Comparison of ENCODE assay signal across 10 mouse cellular contexts in the genomic region with DNA sequence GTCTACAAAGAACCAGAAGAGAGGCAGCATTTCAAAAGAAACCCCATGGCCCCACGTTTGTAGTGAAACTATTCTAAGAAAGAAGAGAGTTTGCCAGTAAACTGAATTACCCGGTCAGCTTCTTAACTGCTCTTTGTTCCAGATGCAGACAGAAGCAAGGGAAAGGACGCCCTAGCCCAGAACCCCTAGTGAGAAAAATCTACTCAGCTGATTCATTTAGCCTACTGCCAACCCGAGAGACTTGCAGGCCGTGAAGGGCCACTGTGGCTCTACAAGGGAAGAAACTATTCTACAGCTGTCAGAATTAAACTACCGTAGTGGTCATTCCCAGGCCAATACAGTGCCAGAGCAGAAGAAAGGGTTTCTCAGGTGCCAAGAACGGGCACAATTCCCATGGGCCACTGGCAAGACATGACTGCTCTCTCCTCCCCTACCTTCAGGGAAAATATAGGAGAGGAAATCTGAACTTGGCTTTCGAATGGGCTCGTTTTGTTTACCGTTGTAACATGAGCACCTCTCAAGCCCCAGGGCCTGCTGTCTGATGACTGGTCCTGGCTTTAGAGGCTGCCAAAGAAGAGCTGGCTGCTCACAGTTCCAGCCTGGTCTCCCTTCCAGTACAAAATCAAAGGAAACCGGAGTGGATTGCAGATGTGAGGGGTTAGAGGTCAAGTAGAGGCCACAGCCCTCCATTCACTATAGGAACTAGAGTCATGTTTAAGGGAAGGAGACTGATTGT.
DNase-seq lines count a peak whose midpoint lies in the region; ATAC-seq lines count a peak whose summit lies in the region.
"Had no signal": no experiment of that assay in that cellular context is flagged by ENCODE, and none has a peak within 500 bp of the region (broad histone marks: within the 10 kb centered on the region; RNA-seq: fewer than 3 reads in every experiment).

No protein-coding gene starts in this region.

- H3K9me3 ChIP-seq in forebrain, embryonic 11.5 days (ENCODE audit: control insufficient read depth, low read length), result no peaks in the 10 kb centered on the region
- no peaks in the 10 kb centered on the region for H3K9me3 ChIP-seq in forebrain, embryonic 16.5 days (ENCODE audit: control insufficient read depth, low read length)
- no peaks in the 10 kb centered on the region for H3K9me3 ChIP-seq in embryonic facial prominence, embryonic 13.5 days
- no peaks in the 10 kb centered on the region for H3K9me3 ChIP-seq in limb, embryonic 15.5 days
- no peaks in the 10 kb centered on the region for H3K9me3 ChIP-seq in intestine, embryonic 16.5 days (ENCODE audit: control insufficient read depth, low read length)
- H3K9me3 ChIP-seq: intestine, embryonic 15.5 days had no signal

- no peak overlapping the region for H3K4me2 ChIP-seq in forebrain, embryonic 11.5 days (ENCODE audit: low read depth, low read length, severe bottlenecking)
- no peak overlapping the region for H3K4me2 ChIP-seq in forebrain, embryonic 16.5 days (ENCODE audit: low read length)
- no peak overlapping the region for H3K4me2 ChIP-seq in embryonic facial prominence, embryonic 13.5 days
- H3K4me2 ChIP-seq in limb, embryonic 15.5 days, result no peak overlapping the region
- no peak overlapping the region for H3K4me2 ChIP-seq in intestine, embryonic 16.5 days (ENCODE audit: low read depth, low read length)
- H3K4me2 ChIP-seq: intestine, embryonic 15.5 days had no signal

- H3K36me3 ChIP-seq in forebrain, embryonic 11.5 days (ENCODE audit: control insufficient read depth, insufficient read depth, low read length), result no peaks in the 10 kb centered on the region
- H3K36me3 ChIP-seq in forebrain, embryonic 16.5 days (ENCODE audit: control insufficient read depth, insufficient read depth), result no peaks in the 10 kb centered on the region
- H3K36me3 ChIP-seq in embryonic facial prominence, embryonic 13.5 days, result no peaks in the 10 kb centered on the region
- H3K36me3 ChIP-seq in limb, embryonic 15.5 days, result no peaks in the 10 kb centered on the region
- H3K36me3 ChIP-seq in intestine, embryonic 16.5 days (ENCODE audit: control insufficient read depth, insufficient read depth, low read length), result no peaks in the 10 kb centered on the region
- H3K36me3 ChIP-seq: intestine, embryonic 15.5 days had no signal

- no peaks in the 10 kb centered on the region for H3K27me3 ChIP-seq in forebrain, embryonic 11.5 days (ENCODE audit: control insufficient read depth, insufficient read depth, low read length)
- H3K27me3 ChIP-seq in forebrain, embryonic 16.5 days (replicated peaks; ENCODE audit: control insufficient read depth, insufficient read depth, low read length), result no peaks in the 10 kb centered on the region
- no peaks in the 10 kb centered on the region for H3K27me3 ChIP-seq in embryonic facial prominence, embryonic 13.5 days
- H3K27me3 ChIP-seq in limb, embryonic 15.5 days, result no peaks in the 10 kb centered on the region
- H3K27me3 ChIP-seq in intestine, embryonic 16.5 days (replicated peaks; ENCODE audit: control insufficient read depth, insufficient read depth, low read length), result no peaks in the 10 kb centered on the region
- H3K27me3 ChIP-seq: intestine, embryonic 15.5 days had no signal

- no peak for ATAC-seq in forebrain, embryonic 11.5 days (replicated peaks; ENCODE audit: low FRiP score)
- no peak for ATAC-seq in forebrain, embryonic 16.5 days
- peak; percentile 67; the same call in 1 of the 2 replicates for ATAC-seq in embryonic facial prominence, embryonic 13.5 days (ENCODE audit: insufficient number of reproducible peaks, insufficient read depth, low FRiP score, low TSS enrichment, low read depth)
- no peak for ATAC-seq in limb, embryonic 15.5 days (ENCODE audit: insufficient number of reproducible peaks, low FRiP score, low TSS enrichment, low read depth)
- ATAC-seq in intestine, embryonic 16.5 days, result no peak
- ATAC-seq: intestine, embryonic 15.5 days had no signal

- H3K27ac ChIP-seq in forebrain, embryonic 11.5 days (ENCODE audit: low read depth, low read length), result peak overlapping the region; percentile 37; the same call in 1 of the 2 replicates
- no peak overlapping the region for H3K27ac ChIP-seq in forebrain, embryonic 16.5 days (ENCODE audit: low read length)
- H3K27ac ChIP-seq in embryonic facial prominence, embryonic 13.5 days, result peak overlapping the region; percentile 55
- H3K27ac ChIP-seq in limb, embryonic 15.5 days, result peak overlapping the region; percentile 43; the same call in 1 of the 2 replicates
- H3K27ac ChIP-seq in intestine, embryonic 16.5 days (ENCODE audit: low read length), result no peak overlapping the region
- H3K27ac ChIP-seq: intestine, embryonic 15.5 days had no signal

- DNase-seq in forebrain, embryonic 11.5 days (ENCODE audit: low spot score), result no peak
- peak; percentile 59 for DNase-seq in 3134 (ENCODE audit: extremely low read depth, insufficient read length, low spot score)
- no peak for DNase-seq in layer of hippocampus, adult 9-11 months
- no peak for DNase-seq in retina, embryonic 14.5 days (ENCODE audit: low spot score)
- DNase-seq: B cell, adult 2 months had no signal

- WGBS in forebrain, embryonic 11.5 days, result 30% methylated on average over 11 of the region's 11 CpGs
- WGBS in forebrain, embryonic 16.5 days, result 21% methylated on average over 11 of the region's 11 CpGs
- 15% methylated on average over 11 of the region's 11 CpGs for whole genome bisulfite sequencing in embryonic facial prominence, embryonic 13.5 days
- 15% methylated on average over 11 of the region's 11 CpGs for WGBS in limb, embryonic 15.5 days
- WGBS in intestine, embryonic 16.5 days, result 45% methylated on average over 11 of the region's 11 CpGs

- no peak overlapping the region for H3K4me3 ChIP-seq in forebrain, embryonic 11.5 days (ENCODE audit: low read depth, low read length)
- H3K4me3 ChIP-seq in forebrain, embryonic 16.5 days (replicated peaks; ENCODE audit: low read length), result no peak overlapping the region
- no peak overlapping the region for H3K4me3 ChIP-seq in embryonic facial prominence, embryonic 13.5 days
- no peak overlapping the region for H3K4me3 ChIP-seq in limb, embryonic 15.5 days
- H3K4me3 ChIP-seq in intestine, embryonic 16.5 days (ENCODE audit: low read length), result no peak overlapping the region
- H3K4me3 ChIP-seq: intestine, embryonic 15.5 days had no signal

- H3K4me1 ChIP-seq in forebrain, embryonic 11.5 days (replicated peaks; ENCODE audit: control insufficient read depth, insufficient read depth, low read length), result peaks cover 7% of the 10 kb centered on the region; the same call in 1 of the 2 replicates
- peaks cover 14% of the 10 kb centered on the region for H3K4me1 ChIP-seq in forebrain, embryonic 16.5 days (replicated peaks; ENCODE audit: control insufficient read depth, insufficient read depth, low read length)
- peaks cover 33% of the 10 kb centered on the region for H3K4me1 ChIP-seq in embryonic facial prominence, embryonic 13.5 days
- H3K4me1 ChIP-seq in limb, embryonic 15.5 days, result peaks cover 25% of the 10 kb centered on the region
- H3K4me1 ChIP-seq in intestine, embryonic 16.5 days (ENCODE audit: control insufficient read depth, insufficient read depth, low read length), result 0 out of 2 replicates have a peak, but pooled peaks cover 2% of the 10 kb centered on the region
- H3K4me1 ChIP-seq: intestine, embryonic 15.5 days had no signal

- no peak overlapping the region for H3K9ac ChIP-seq in forebrain, embryonic 11.5 days (ENCODE audit: low read length)
- no peak overlapping the region for H3K9ac ChIP-seq in forebrain, embryonic 16.5 days (replicated peaks; ENCODE audit: low read depth, low read length)
- H3K9ac ChIP-seq in embryonic facial prominence, embryonic 13.5 days, result no peak overlapping the region
- no peak overlapping the region for H3K9ac ChIP-seq in limb, embryonic 15.5 days
- H3K9ac ChIP-seq in intestine, embryonic 16.5 days (ENCODE audit: low read depth, low read length), result no peak overlapping the region
- H3K9ac ChIP-seq: intestine, embryonic 15.5 days had no signal

Comparison
In these comparisons a context has a peak if more than half of its experiments do, and no peak if none do; other contexts are left out.
1. H3K27ac ChIP-seq: peak in forebrain, embryonic 11.5 days (single experiment), embryonic facial prominence, embryonic 13.5 days (single experiment) and limb, embryonic 15.5 days (single experiment); none in forebrain, embryonic 16.5 days (single experiment) and intestine, embryonic 16.5 days (single experiment).